Mouse (Mus musculus) embryonic facial prominence, embryonic 11.5 days (tissue): ENCODE results near the gene Map3k6. TPM values are rescaled to one million over a fixed set of nuclear protein-coding genes. Genes with fewer than 3 reads are reported as not detected.
A peak's percentile ranks its signal among the peaks of the same experiment; 100 is the strongest.

Source experiments
- ATAC-seq: fragments of 200-750 bp; cut with Nextera tagmentation; replicated peaks from 2 replicates; pipeline ENCODE4 v1.8.0; 2017; ENCODE audit warnings: low read depth; ENCODE audit not compliant: insufficient number of reproducible peaks, low FRiP score, low TSS enrichment
- DNase-seq: peaks from one replicate; pipeline ENCODE4 v3.0.0-alpha.2; 2015; ENCODE audit warnings: low spot score
- H3K27ac ChIP-seq: fragments of 300-500 bp; sonication (generic); replicated peaks from 2 replicates; pipeline ENCODE4 v1.5.1; 2014; ENCODE audit warnings: mild to moderate bottlenecking, low read depth, low read length, control low read depth
- H3K27me3 ChIP-seq: fragments of 300-500 bp; sonication (generic); 2 replicates; pipeline ENCODE4 v1.6.1; 2014; ENCODE audit warnings: mild to moderate bottlenecking, low read length, moderate library complexity, mixed read lengths; ENCODE audit not compliant: control insufficient read depth, insufficient read depth
- H3K36me3 ChIP-seq: fragments of 300-500 bp; sonication (generic); replicated peaks from 2 replicates; pipeline ENCODE4 v1.6.1; 2014; ENCODE audit warnings: low read depth, mild to moderate bottlenecking, low read length, moderate library complexity, mixed read lengths; ENCODE audit not compliant: control insufficient read depth, insufficient read depth
- H3K4me1 ChIP-seq: fragments of 300-500 bp; sonication (generic); 2 replicates; pipeline ENCODE4 v1.6.1; 2014; ENCODE audit warnings: low read length, mixed read lengths; ENCODE audit not compliant: control insufficient read depth, insufficient read depth
- H3K4me2 ChIP-seq: fragments of 300-500 bp; sonication (generic); 2 replicates; pipeline ENCODE4 v1.6.1; 2014; ENCODE audit warnings: low read depth, mild to moderate bottlenecking, control low read depth, low read length, moderate library complexity
- H3K4me3 ChIP-seq: fragments of 300-500 bp; sonication (generic); 2 replicates; pipeline ENCODE4 v1.5.1; 2014; ENCODE audit warnings: low read depth, low read length, control low read depth
- H3K9ac ChIP-seq: fragments of 300-500 bp; sonication (generic); replicated peaks from 2 replicates; pipeline ENCODE4 v1.6.1; 2014; ENCODE audit warnings: mild to moderate bottlenecking, control low read depth, low read length
- H3K9me3 ChIP-seq: fragments of 300-500 bp; sonication (generic); replicated peaks from 2 replicates; pipeline ENCODE4 v1.6.1; 2016; ENCODE audit warnings: mild to moderate bottlenecking, low read length, inconsistent platforms, mixed read lengths; ENCODE audit not compliant: control insufficient read depth
- WGBS: fragments of 180-500 bp; shearing (Covaris S2); extraction: QIAGEN DNeasy Blood & Tissue Kit; methylation state at CpG from one replicate; pipeline ENCODE4 v1.1.7; 2014; 5-methylcytosine and 5-hydroxymethylcytosine counted together
- polyA plus RNA-seq: library from polyadenylated mRNA; unstranded; fragments of >200 nt; fragmentation: Nextera tagmentation; extraction: Ambion mirVana; gene quantifications from 2 replicates; pipeline ENCODE4 v1.2.1, GENCODE M21; 2014

Map3k6 gene
- polyA plus RNA-seq, 1 experiment from 2014 or later = 1.9 TPM

DNA sequence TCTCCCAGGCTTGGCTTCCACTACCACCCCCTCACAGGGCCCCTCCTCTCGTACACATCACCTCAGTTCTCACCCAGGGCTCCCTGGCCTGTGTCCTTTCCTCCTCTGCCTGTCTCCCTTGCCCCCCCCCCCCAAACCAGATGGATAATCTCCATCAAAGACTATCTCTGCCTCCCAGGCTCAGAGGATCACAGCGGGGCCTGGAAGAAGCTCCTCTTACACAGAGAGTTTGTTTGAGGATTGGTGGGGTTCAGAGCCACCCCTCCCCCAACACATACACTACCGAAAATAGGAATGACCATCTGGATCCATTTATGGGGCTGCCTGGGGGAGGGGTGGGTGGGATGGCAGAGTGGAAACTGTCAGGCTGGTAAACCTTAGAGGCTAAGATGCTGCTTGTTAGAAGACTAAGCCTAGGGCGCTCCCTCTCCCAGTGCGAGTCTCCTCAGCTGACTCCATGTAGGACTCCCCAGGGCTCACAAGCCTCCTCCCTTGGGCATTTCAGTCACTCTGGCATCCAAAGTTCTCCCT lies 41.4 kb downstream of the Map3k6 start:
- Histone ChIP-seq H3K4me2 (peak overlapping the region; percentile 19), H3K27me3 (no peaks in the 10 kb centered on the region), H3K4me1 (0 out of 2 replicates have a peak, but pooled peaks cover 2% of the 10 kb centered on the region), H3K9ac (peak overlapping the region; percentile 35), H3K4me3 (no peak overlapping the region), H3K36me3 (no peaks in the 10 kb centered on the region), H3K9me3 (no peaks in the 10 kb centered on the region), H3K27ac (peak overlapping the region; percentile 92)
- DNase-seq (peak; percentile 89), ATAC-seq (peak; percentile 83)
- WGBS = 12% methylated on average over 5 of the region's 5 CpGs

GRCm38 (mm10) chr4:133282656-133283055 lies 42.0 kb downstream of the Map3k6 start:
- Histone ChIP-seq H3K9ac (no peak overlapping the region), H3K4me2 (no peak overlapping the region), H3K27me3 (no peaks in the 10 kb centered on the region), H3K4me1 (0 out of 2 replicates have a peak, but pooled peaks cover 2% of the 10 kb centered on the region), H3K4me3 (no peak overlapping the region), H3K36me3 (no peaks in the 10 kb centered on the region), H3K27ac (peak overlapping the region; percentile 92), H3K9me3 (no peaks in the 10 kb centered on the region)
- DNase-seq (peak; percentile 49), ATAC-seq (no peak)
- WGBS = 24% methylated on average over 4 of the region's 4 CpGs

DNA sequence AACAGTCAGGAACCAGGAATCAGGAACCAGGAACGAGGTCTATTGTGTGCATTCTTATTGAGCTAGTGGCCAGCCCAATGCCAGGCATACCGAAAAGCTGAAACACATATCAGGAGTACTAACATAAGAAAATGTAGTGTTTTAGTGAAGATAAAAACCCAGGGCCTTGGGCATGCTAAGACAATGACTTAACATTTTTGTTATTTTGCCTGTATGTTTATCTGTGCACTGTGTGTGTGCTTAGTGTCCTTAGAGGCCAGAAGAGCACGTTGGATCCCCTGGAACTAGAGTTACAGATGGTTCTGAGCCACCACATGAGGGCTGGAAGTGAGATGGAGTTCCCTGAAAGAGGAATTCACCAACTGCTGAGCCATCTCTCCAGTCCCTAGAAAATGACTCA lies 44.7 kb downstream of the Map3k6 start:
- Histone ChIP-seq H3K9ac (no peak overlapping the region), H3K4me1 (0 out of 2 replicates have a peak, but pooled peaks cover 2% of the 10 kb centered on the region), H3K4me3 (no peak overlapping the region), H3K27ac (no peak overlapping the region), H3K9me3 (no peaks in the 10 kb centered on the region), H3K4me2 (no peak overlapping the region), H3K36me3 (no peaks in the 10 kb centered on the region), H3K27me3 (no peaks in the 10 kb centered on the region)
- DNase-seq (no peak), ATAC-seq (no peak)
- WGBS = 80% methylated on average over 3 of the region's 3 CpGs

DNA sequence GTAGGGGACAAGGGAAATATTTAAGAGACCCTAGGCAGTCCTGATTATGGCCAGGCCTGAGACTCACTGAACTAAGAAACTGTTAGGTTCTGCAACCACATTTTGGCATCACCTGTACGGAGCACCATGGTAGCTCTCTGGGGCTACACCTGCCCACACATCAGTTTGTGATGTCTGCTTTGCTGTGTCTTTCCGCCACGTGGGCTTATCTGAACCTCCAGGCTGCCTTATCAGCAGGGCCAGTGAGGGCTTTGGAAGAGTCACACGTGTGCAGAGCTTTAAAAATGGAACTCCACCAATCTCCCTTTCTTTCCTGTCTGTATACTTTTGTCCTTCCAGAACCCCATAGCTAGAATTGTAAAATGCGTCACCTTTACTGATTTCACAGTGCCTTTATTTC lies 45.3 kb downstream of the Map3k6 start:
- 84% methylated on average over 5 of the region's 5 CpGs for WGBS
- H3K9ac ChIP-seq = no peak overlapping the region
- no peaks in the 10 kb centered on the region for H3K9me3 ChIP-seq
- H3K36me3 ChIP-seq = no peaks in the 10 kb centered on the region
- no peaks in the 10 kb centered on the region for H3K27me3 ChIP-seq
- no peak overlapping the region for H3K4me3 ChIP-seq
- H3K4me2 ChIP-seq = no peak overlapping the region
- no peak for DNase-seq
- 0 out of 2 replicates have a peak, but pooled peaks cover 2% of the 10 kb centered on the region for H3K4me1 ChIP-seq
- ATAC-seq = no peak
- H3K27ac ChIP-seq = no peak overlapping the region

GRCm38 (mm10) chr4:133286476-133287077 lies 46.0 kb downstream of the Map3k6 start:
- 86% methylated on average over 4 of the region's 4 CpGs for whole genome bisulfite sequencing
- no peaks in the 10 kb centered on the region for H3K4me1 ChIP-seq

DNA sequence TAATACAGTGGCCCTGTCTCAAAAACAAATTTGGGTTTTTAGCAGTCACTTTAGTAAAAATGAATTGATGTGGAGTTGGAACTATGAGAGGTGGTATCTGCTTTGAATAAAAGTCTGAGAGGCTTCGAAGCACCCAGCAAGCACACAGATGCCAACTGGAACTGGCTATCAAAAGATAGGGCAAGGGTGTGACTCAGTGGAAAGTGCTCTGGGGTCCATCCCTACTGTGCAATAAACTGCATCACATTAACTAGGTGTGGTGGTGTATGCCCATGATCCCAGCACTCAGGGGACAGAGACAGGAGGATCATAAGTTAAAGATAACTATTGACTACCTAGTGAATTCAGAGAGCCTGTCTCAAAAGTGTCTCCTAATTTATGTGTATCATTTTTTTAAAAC lies 50.6 kb downstream of the Map3k6 start:
- Histone ChIP-seq H3K9ac (no peak overlapping the region), H3K36me3 (no peaks in the 10 kb centered on the region), H3K27ac (no peak overlapping the region), H3K4me3 (no peak overlapping the region), H3K4me2 (no peak overlapping the region), H3K9me3 (no peaks in the 10 kb centered on the region), H3K27me3 (no peaks in the 10 kb centered on the region), H3K4me1 (peaks cover 7% of the 10 kb centered on the region)
- 97% methylated on average over 1 of the region's 1 CpGs for WGBS
- DNase-seq (no peak), ATAC-seq (no peak)

More at GRCm38 (mm10) chr4:133286476-133287077, 46.0 kb downstream of the Map3k6 start:
- ATAC-seq (no peak), DNase-seq (no peak)
- H3K4me3 ChIP-seq = no peak overlapping the region
- no peak overlapping the region for H3K27ac ChIP-seq
- no peaks in the 10 kb centered on the region for H3K36me3 ChIP-seq
- H3K4me2 ChIP-seq = no peak overlapping the region
- no peak overlapping the region for H3K9ac ChIP-seq
- no peaks in the 10 kb centered on the region for H3K9me3 ChIP-seq
- no peaks in the 10 kb centered on the region for H3K27me3 ChIP-seq

DNA sequence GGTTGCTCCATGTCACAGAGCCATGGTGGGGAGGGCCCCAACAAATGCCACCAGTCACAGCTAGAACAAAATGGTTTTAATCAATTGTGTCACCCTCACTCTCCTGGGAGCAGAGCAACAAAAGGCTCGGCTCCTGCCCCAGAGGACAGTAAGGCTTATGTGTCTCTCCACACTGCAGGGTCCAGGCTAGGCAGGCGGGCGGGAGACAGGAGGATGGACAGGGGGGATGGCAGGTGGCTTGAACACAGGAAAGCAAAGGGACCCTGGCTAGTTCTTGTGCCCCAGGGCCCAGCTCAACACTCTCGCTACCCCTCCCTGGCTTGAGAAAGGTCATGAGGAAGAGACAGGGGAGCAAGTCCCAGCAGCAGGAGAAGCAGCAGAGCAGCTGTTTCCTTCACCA lies 51.8 kb downstream of the Map3k6 start:
- H3K4me2 ChIP-seq = no peak overlapping the region
- H3K9ac ChIP-seq = no peak overlapping the region
- no peak for ATAC-seq
- no peaks in the 10 kb centered on the region for H3K9me3 ChIP-seq
- H3K36me3 ChIP-seq = no peaks in the 10 kb centered on the region
- peaks cover 7% of the 10 kb centered on the region for H3K4me1 ChIP-seq
- 72% methylated on average over 4 of the region's 4 CpGs for WGBS
- H3K4me3 ChIP-seq = no peak overlapping the region
- H3K27ac ChIP-seq = no peak overlapping the region
- no peak for DNase-seq
- H3K27me3 ChIP-seq = no peaks in the 10 kb centered on the region
